Mouse (Mus musculus) midbrain, embryonic 16.5 days (tissue): Measurements from ENCODE around the gene Gatad2a. TPM values are rescaled to one million over a fixed set of nuclear protein-coding genes. Genes with fewer than 3 reads are reported as not detected.
A peak's percentile ranks its signal among the peaks of the same experiment; 100 is the strongest.

ENCODE experiments used
- ATAC-seq: fragments of 200-750 bp; cut with Nextera tagmentation; 2 replicates; pipeline ENCODE4 v1.8.0; 2017; ENCODE audit warnings: moderate TSS enrichment
- H3K27ac ChIP-seq: fragments of 300-500 bp; sonication (generic); 2 replicates; pipeline ENCODE4 v1.5.1; 2014; ENCODE audit warnings: mild to moderate bottlenecking, low read length, mixed read lengths
- H3K27me3 ChIP-seq: fragments of 300-500 bp; sonication (generic); 2 replicates; pipeline ENCODE4 v1.6.1; 2014; ENCODE audit warnings: low read depth, low read length, mixed read lengths; ENCODE audit not compliant: control insufficient read depth, insufficient read depth
- H3K36me3 ChIP-seq: fragments of 300-500 bp; sonication (generic); 2 replicates; pipeline ENCODE4 v1.6.1; 2014; ENCODE audit warnings: mild to moderate bottlenecking, low read length, moderate library complexity, mixed read lengths; ENCODE audit not compliant: control insufficient read depth, insufficient read depth
- H3K4me1 ChIP-seq: fragments of 300-500 bp; sonication (generic); 2 replicates; pipeline ENCODE4 v1.6.1; 2014; ENCODE audit warnings: mild to moderate bottlenecking, low read length, mixed read lengths; ENCODE audit not compliant: control insufficient read depth, insufficient read depth
- H3K4me2 ChIP-seq: fragments of 300-500 bp; sonication (generic); 2 replicates; pipeline ENCODE4 v1.6.1; 2014; ENCODE audit warnings: mild to moderate bottlenecking, low read length, mixed read lengths
- H3K4me3 ChIP-seq: fragments of 300-500 bp; sonication (generic); 2 replicates; pipeline ENCODE4 v1.5.1; 2014; ENCODE audit warnings: low read depth, mild to moderate bottlenecking, low read length, moderate library complexity, mixed read lengths
- H3K9ac ChIP-seq: fragments of 300-500 bp; sonication (generic); 2 replicates; pipeline ENCODE4 v1.6.1; 2014; ENCODE audit warnings: low read depth, low read length, mixed read lengths
- H3K9me3 ChIP-seq: fragments of 300-500 bp; sonication (generic); replicated peaks from 2 replicates; pipeline ENCODE4 v1.6.1; 2014; ENCODE audit warnings: mild to moderate bottlenecking, low read length, mixed read lengths; ENCODE audit not compliant: control insufficient read depth, poor library complexity, severe bottlenecking
- WGBS: fragments of 180-500 bp; shearing (Covaris S2); extraction: QIAGEN DNeasy Blood & Tissue Kit; methylation state at CpG from one replicate; pipeline ENCODE4 v1.1.7; 2014; 5-methylcytosine and 5-hydroxymethylcytosine counted together
- polyA plus RNA-seq: library from polyadenylated mRNA; unstranded; fragments of >200 nt; fragmentation: Nextera tagmentation; extraction: Ambion mirVana; gene quantifications from 2 replicates; pipeline ENCODE4 v1.2.1, GENCODE M21; 2015

Gatad2a gene
- polyA plus RNA-seq, 1 experiment from 2014 or later = 15.8 TPM

DNA sequence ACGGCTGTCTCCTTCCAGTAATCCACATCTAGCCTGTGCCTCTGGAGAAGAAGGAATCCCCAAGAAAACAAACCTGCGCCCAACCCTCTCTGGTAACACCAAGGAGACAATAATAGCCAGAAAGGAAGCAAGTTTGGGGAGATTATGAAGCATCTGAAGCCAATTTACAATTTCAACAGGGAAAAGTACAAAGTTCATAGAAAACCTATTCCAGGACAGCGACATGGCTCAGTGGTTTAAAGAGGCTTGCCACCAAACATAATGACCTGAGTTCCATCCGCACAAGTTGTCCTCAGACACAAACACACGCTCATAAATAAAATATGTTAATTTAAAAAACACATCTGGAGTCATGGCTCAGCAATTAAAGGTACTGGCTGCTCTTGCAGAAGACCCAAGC is 21.4 kb downstream of the Gatad2a start:
- peaks cover 24% of the 10 kb centered on the region for H3K4me1 ChIP-seq
- H3K36me3 ChIP-seq = no peaks in the 10 kb centered on the region
- no peaks in the 10 kb centered on the region for H3K9me3 ChIP-seq
- ATAC-seq = no peak
- peak overlapping the region; percentile 72; the same call in 1 of the 2 replicates for H3K27ac ChIP-seq
- peak overlapping the region; percentile 94 for H3K4me2 ChIP-seq
- H3K4me3 ChIP-seq = peak overlapping the region; percentile 98
- H3K27me3 ChIP-seq = no peaks in the 10 kb centered on the region
- H3K9ac ChIP-seq = peak overlapping the region; percentile 78
- 35% methylated on average over 5 of the region's 5 CpGs for WGBS

DNA sequence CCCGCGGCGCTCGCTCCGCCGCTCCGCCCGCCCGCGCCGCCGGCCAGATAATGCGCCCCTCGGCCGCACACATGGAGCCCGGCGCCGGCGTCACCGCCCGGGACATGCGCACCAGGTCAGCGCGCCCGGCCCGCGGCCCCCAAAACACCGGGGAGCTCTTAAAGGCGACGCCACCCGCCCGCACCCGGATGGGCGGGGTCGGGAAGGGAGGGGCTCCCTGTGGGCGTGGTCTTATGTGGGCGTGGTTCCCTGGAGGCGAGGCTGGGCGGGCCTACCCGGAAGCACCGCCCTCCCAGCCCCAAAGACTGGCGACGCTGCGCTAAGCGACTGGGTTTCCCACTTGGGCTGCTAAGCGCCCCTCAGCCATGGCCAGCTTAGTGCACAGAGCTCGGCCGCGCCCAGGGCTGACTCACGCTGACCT is 22.0 kb downstream of the Gatad2a start:
- peak; percentile 93 for ATAC-seq
- under 1% methylated on average over 43 of the region's 50 CpGs for WGBS
- H3K36me3 ChIP-seq = no peaks in the 10 kb centered on the region
- H3K9ac ChIP-seq = peak overlapping the region; percentile 78
- no peaks in the 10 kb centered on the region for H3K9me3 ChIP-seq
- peak overlapping the region; percentile 98 for H3K4me3 ChIP-seq
- peak overlapping the region; percentile 72 for H3K27ac ChIP-seq
- no peaks in the 10 kb centered on the region for H3K27me3 ChIP-seq
- H3K4me1 ChIP-seq = peaks cover 24% of the 10 kb centered on the region
- peak overlapping the region; percentile 94 for H3K4me2 ChIP-seq

GRCm38 (mm10) chr8:69973442-69974161 is 22.6 kb downstream of the Gatad2a start:
- H3K36me3 ChIP-seq = no peaks in the 10 kb centered on the region
- H3K4me2 ChIP-seq = peak overlapping the region; percentile 94
- H3K9me3 ChIP-seq = no peaks in the 10 kb centered on the region
- under 1% methylated on average over 46 of the region's 68 CpGs for WGBS
- peak overlapping the region; percentile 98 for H3K4me3 ChIP-seq
- peak; percentile 50 for ATAC-seq
- H3K27me3 ChIP-seq = no peaks in the 10 kb centered on the region
- H3K4me1 ChIP-seq = peaks cover 24% of the 10 kb centered on the region
- H3K27ac ChIP-seq = peak overlapping the region; percentile 72
- peak overlapping the region; percentile 78 for H3K9ac ChIP-seq

DNA sequence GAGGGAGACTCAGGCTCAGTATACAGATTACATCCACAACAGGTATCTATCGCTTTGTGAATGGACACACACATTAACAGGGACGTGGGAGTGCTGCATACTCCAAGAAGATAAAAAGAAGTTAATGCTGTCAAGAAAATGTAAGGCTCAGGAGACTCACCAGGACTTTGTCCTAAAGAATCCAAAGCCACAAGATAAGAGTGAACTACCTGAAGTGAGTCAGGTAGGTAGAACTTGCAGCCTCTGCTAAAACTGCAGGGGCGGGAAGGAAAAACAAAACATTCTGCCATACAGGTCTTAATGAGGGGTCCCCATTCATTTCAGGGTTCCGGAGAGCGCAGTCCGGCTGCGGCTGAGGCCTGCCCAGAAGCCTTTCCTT is 23.1 kb downstream of the Gatad2a start:
- Histone ChIP-seq H3K27me3 (no peaks in the 10 kb centered on the region), H3K4me2 (peak overlapping the region; percentile 94), H3K9ac (peak overlapping the region; percentile 78), H3K9me3 (no peaks in the 10 kb centered on the region), H3K36me3 (no peaks in the 10 kb centered on the region), H3K4me3 (peak overlapping the region; percentile 98), H3K4me1 (peaks cover 24% of the 10 kb centered on the region), H3K27ac (no peak overlapping the region)
- ATAC-seq = no peak; the same call in 1 of the 2 replicates
- 11% methylated on average over 7 of the region's 7 CpGs for WGBS

DNA sequence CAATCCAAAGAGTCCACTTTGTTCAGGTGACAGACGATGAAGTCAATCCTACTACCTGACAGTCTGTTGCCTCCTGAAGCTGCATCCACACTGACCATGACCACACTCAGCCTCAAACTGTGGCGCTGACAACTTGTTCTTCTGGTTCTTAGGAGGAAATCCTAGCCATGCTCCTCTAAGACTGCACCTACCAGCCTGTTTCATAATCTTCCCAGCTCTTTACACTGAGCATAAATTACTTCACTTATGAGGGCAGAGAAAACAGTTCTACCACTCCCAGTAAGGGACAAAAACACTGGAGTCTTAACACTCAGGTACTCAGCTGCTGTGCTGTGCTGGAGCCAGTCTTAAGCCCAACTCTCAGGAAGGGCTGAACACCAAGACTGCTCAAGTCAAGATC is 25.3 kb downstream of the Gatad2a start:
- ATAC-seq = no peak
- WGBS = 86% methylated on average over 2 of the region's 2 CpGs

GRCm38 (mm10) chr8:69967291-69967933 is 28.8 kb downstream of the Gatad2a start:
- Histone ChIP-seq H3K9me3 (no peaks in the 10 kb centered on the region), H3K27ac (no peak overlapping the region), H3K4me1 (peaks cover 12% of the 10 kb centered on the region), H3K4me2 (no peak overlapping the region), H3K27me3 (no peaks in the 10 kb centered on the region), H3K4me3 (no peak overlapping the region), H3K9ac (no peak overlapping the region), H3K36me3 (no peaks in the 10 kb centered on the region)
- no peak for ATAC-seq
- 79% methylated on average over 4 of the region's 4 CpGs for WGBS

More for the DNA sequence above, 25.3 kb downstream of the Gatad2a start:
- H3K9me3 ChIP-seq = no peaks in the 10 kb centered on the region
- peaks cover 24% of the 10 kb centered on the region for H3K4me1 ChIP-seq
- H3K27ac ChIP-seq = no peak overlapping the region
- no peak overlapping the region for H3K9ac ChIP-seq
- no peaks in the 10 kb centered on the region for H3K36me3 ChIP-seq
- H3K4me2 ChIP-seq = no peak overlapping the region
- H3K4me3 ChIP-seq = no peak overlapping the region
- no peaks in the 10 kb centered on the region for H3K27me3 ChIP-seq

- Histone ChIP-seq H3K9me3 (no peaks in the 10 kb centered on the region), H3K4me2 (no peak overlapping the region), H3K4me1 (no peaks in the 10 kb centered on the region), H3K36me3 (no peaks in the 10 kb centered on the region), H3K9ac (no peak overlapping the region), H3K27ac (no peak overlapping the region), H3K27me3 (no peaks in the 10 kb centered on the region), H3K4me3 (no peak overlapping the region)
- no peak for ATAC-seq
Observed at GRCm38 (mm10) chr8:69959241-69959640, 36.9 kb downstream of the Gatad2a start.

- no peak for ATAC-seq
Observed at GRCm38 (mm10) chr8:69957879-69958278, 38.3 kb downstream of the Gatad2a start.

DNA sequence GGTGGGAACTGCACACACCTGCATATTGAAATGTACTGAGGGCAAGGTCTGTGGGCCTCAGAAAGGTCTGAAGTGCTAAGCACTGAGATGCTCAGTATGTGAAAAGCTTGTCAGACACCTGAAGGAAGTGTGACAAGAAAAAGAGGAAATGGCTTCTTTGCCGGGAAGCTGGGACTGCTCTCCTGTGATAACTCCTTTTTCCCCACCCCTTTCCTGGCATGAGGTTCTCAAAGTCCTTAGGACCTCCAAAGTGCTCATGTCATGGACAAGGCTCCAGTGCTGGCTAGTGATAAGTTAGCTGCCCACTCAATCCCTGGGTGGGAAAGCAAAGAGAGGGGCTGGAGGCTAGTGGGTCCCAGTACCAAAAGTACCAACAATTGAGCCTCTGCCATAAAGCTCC is 38.8 kb downstream of the Gatad2a start:
- Histone ChIP-seq H3K4me3 (no peak overlapping the region), H3K36me3 (no peaks in the 10 kb centered on the region), H3K27me3 (no peaks in the 10 kb centered on the region), H3K27ac (no peak overlapping the region), H3K4me2 (no peak overlapping the region), H3K4me1 (no peaks in the 10 kb centered on the region), H3K9me3 (no peaks in the 10 kb centered on the region), H3K9ac (no peak overlapping the region)
- 84% methylated on average over 1 of the region's 1 CpGs for WGBS
- no peak for ATAC-seq

More at GRCm38 (mm10) chr8:69957879-69958278, 38.3 kb downstream of the Gatad2a start:
- Histone ChIP-seq H3K27me3 (no peaks in the 10 kb centered on the region), H3K36me3 (no peaks in the 10 kb centered on the region), H3K4me3 (no peak overlapping the region), H3K9me3 (no peaks in the 10 kb centered on the region), H3K4me2 (no peak overlapping the region), H3K4me1 (no peaks in the 10 kb centered on the region), H3K9ac (no peak overlapping the region), H3K27ac (0 out of 2 replicates have a peak overlapping the region, but pooled peaks have one; percentile 6)
